Mouse (Mus musculus) liver, embryonic 14.5 days (tissue): ENCODE measurements at regions not wholly inside any gene's neighbourhood (a gene's known extent, or its start where the extent isn't known, plus 50 kb on each side); places are given as distances from the start of the nearest gene placed in this dataset.

ENCODE experiments used
- CTCF ChIP-seq: IDR thresholded peaks from 2 replicates; pipeline ENCODE4 v1.5.1; 2016; ENCODE audit warnings: antibody characterized with exemption, low read depth, control low read depth
- EP300 ChIP-seq: IDR thresholded peaks from 2 replicates; pipeline ENCODE4 v1.6.1; 2016; ENCODE audit warnings: antibody characterized with exemption, low read depth

DNA sequence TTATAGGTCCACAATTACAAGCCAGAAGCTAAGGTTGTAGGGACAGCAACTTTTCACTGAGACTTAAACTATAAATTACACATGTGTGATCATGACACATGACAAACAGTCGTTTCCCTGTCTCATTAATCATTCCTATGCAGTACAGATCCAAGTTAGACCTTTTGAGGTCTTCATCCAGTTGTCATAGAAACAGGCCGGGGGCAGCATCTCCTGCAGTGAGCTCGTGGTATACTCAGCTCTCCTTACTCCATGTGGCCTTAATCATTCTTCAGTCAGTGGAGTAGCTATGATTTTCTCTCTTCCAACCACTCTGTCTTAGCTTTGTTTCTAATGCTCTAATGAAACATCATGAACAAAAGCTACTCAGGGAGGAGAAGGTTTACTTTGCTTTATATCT is 178.1 kb downstream of the Ipo8 start:
- TF ChIP-seq CTCF = no peak
- TF ChIP-seq EP300 = no peak
